Mouse (Mus musculus) lung, embryonic 15.5 days (tissue): ENCODE data around the gene Sparc. TPM values are rescaled to one million over a fixed set of nuclear protein-coding genes. Genes with fewer than 3 reads are reported as not detected.
A peak's percentile ranks its signal among the peaks of the same experiment; 100 is the strongest.

Experiments used
- ATAC-seq: fragments of 200-750 bp; cut with Nextera tagmentation; 2 replicates; pipeline ENCODE4 v1.8.0; 2017; ENCODE audit warnings: moderate number of reproducible peaks, borderline replicate concordance; ENCODE audit not compliant: low FRiP score, low TSS enrichment; ENCODE audit errors: extremely low read depth
- H3K27ac ChIP-seq: fragments of 300-500 bp; sonication (generic); 2 replicates; pipeline ENCODE4 v1.5.1; 2015; ENCODE audit warnings: moderate library complexity, mild to moderate bottlenecking, inconsistent platforms
- H3K27me3 ChIP-seq: fragments of 300-500 bp; sonication (generic); 2 replicates; pipeline ENCODE4 v1.6.1; 2015; ENCODE audit warnings: inconsistent platforms
- H3K36me3 ChIP-seq: fragments of 300-500 bp; sonication (generic); 2 replicates; pipeline ENCODE4 v1.6.1; 2015; ENCODE audit warnings: inconsistent platforms
- H3K4me1 ChIP-seq: fragments of 300-500 bp; sonication (generic); 2 replicates; pipeline ENCODE4 v1.6.1; 2015; ENCODE audit warnings: inconsistent platforms
- H3K4me2 ChIP-seq: fragments of 300-500 bp; sonication (generic); 2 replicates; pipeline ENCODE4 v1.6.1; 2015; ENCODE audit warnings: inconsistent platforms, mild to moderate bottlenecking, moderate library complexity
- H3K4me3 ChIP-seq: fragments of 300-500 bp; sonication (generic); 2 replicates; pipeline ENCODE4 v1.5.1; 2015; ENCODE audit warnings: mild to moderate bottlenecking, inconsistent platforms
- H3K9ac ChIP-seq: fragments of 300-500 bp; sonication (generic); 2 replicates; pipeline ENCODE4 v1.6.1; 2015; ENCODE audit warnings: inconsistent platforms
- H3K9me3 ChIP-seq: fragments of 300-500 bp; sonication (generic); 2 replicates; pipeline ENCODE4 v1.6.1; 2016; ENCODE audit warnings: inconsistent platforms
- WGBS: fragments of 180-500 bp; shearing (Covaris S2); methylation state at CpG from one replicate; pipeline ENCODE4 v1.1.7; 2015; 5-methylcytosine and 5-hydroxymethylcytosine counted together
- polyA plus RNA-seq: library from polyadenylated mRNA; unstranded; fragments of >200 nt; fragmentation: Nextera tagmentation; extraction: Ambion mirVana; gene quantifications from 2 replicates; pipeline ENCODE4 v1.2.1, GENCODE M21; 2015

Gene Sparc
- polyA plus RNA-seq, result 1,944 and 2,059 TPM in 2 replicates

DNA sequence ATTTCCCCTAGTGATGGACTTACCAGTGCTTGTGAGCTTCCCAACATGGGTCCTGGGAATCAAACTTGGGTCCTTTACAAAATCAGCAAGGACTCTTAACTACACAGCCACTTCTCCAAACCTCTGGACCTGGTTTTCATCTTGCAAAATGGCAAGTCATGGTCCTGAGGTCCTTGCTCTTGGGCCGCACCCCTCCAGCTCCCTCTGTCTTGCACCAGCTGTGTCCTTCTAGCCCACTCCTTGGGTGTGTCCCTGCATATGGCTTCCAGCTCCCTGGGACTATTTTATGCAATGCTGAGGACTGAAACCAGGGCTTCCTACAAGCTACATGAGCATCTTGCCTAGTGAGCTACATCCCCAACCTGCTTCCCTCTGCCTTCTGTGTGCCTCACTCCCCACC is at the start of gene Sparc:
Gene Sparc, minus strand, starts transcription at position 206 of the 400 bp plus-strand sequence.
- Histone ChIP-seq H3K36me3 (no peaks in the 10 kb centered on the region), H3K27ac (peak within 1 kb of the TSS; percentile 73), H3K9me3 (no peaks in the 10 kb centered on the region), H3K4me2 (no peak within 1 kb of the TSS), H3K27me3 (no peaks in the 10 kb centered on the region), H3K4me3 (no peak within 1 kb of the TSS), H3K4me1 (peaks cover 54% of the 10 kb centered on the region), H3K9ac (no peak within 1 kb of the TSS)
- ATAC-seq, result no peak
- WGBS, result 90% methylated on average over 1 of the region's 1 CpGs

DNA sequence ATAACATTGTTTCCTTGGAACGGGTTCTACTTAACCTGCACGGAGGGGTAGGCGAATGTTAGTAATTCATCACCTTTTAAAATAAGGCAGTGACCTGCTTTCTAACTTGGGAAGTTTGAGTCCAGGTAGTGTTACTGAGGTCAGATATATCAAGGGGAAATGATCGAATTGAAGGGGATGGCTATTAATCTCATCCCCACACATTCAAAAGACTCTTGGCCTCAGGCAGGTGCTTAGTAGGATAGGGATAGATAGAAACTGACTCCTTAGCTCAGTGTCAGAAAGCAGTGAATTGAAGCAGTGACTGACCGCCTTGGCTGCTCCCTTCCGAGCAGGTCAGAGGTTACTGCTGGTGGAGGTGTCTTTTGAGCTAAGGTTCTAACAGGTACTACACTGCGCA is 48.5 kb upstream of the Sparc start:
- no peak for ATAC-seq
- no peaks in the 10 kb centered on the region for H3K27me3 ChIP-seq
- no peak overlapping the region for H3K27ac ChIP-seq
- H3K4me2 ChIP-seq, result peak overlapping the region; percentile 59
- H3K9ac ChIP-seq, result peak overlapping the region; percentile 83; the same call in 1 of the 2 replicates
- peak overlapping the region; percentile 69 for H3K4me3 ChIP-seq
- 0 out of 2 replicates have a peak, but pooled peaks cover 12% of the 10 kb centered on the region for H3K36me3 ChIP-seq
- WGBS, result 82% methylated on average over 7 of the region's 7 CpGs
- H3K4me1 ChIP-seq, result peaks cover 24% of the 10 kb centered on the region
- H3K9me3 ChIP-seq, result no peaks in the 10 kb centered on the region

DNA sequence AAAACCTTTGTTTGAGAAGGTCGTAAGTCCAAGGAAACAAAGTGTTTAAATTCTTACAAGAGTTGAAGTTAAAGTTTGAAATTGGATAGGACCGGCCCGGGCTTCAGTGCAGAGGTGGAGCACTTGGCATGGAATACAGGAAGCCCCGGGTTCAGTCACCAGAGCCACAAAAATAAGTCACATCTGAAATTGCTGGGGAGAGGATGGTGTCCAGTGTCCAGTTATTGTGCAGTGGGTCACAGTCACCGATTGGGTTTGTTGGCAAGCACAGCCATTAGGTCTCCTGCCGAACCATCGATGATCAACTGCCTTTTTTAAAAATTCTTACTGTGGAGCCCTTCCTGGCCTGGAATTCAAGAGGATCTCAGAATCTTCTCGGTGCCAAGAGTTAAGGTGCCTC is 47.8 kb upstream of the Sparc start:
- no peak for ATAC-seq
- 20% methylated on average over 8 of the region's 8 CpGs for WGBS
- H3K9ac ChIP-seq, result peak overlapping the region; percentile 83
- no peaks in the 10 kb centered on the region for H3K9me3 ChIP-seq
- H3K36me3 ChIP-seq, result 0 out of 2 replicates have a peak, but pooled peaks cover 12% of the 10 kb centered on the region
- H3K27me3 ChIP-seq, result no peaks in the 10 kb centered on the region
- H3K27ac ChIP-seq, result no peak overlapping the region
- peaks cover 24% of the 10 kb centered on the region for H3K4me1 ChIP-seq
- H3K4me3 ChIP-seq, result peak overlapping the region; percentile 69
- H3K4me2 ChIP-seq, result peak overlapping the region; percentile 59

DNA sequence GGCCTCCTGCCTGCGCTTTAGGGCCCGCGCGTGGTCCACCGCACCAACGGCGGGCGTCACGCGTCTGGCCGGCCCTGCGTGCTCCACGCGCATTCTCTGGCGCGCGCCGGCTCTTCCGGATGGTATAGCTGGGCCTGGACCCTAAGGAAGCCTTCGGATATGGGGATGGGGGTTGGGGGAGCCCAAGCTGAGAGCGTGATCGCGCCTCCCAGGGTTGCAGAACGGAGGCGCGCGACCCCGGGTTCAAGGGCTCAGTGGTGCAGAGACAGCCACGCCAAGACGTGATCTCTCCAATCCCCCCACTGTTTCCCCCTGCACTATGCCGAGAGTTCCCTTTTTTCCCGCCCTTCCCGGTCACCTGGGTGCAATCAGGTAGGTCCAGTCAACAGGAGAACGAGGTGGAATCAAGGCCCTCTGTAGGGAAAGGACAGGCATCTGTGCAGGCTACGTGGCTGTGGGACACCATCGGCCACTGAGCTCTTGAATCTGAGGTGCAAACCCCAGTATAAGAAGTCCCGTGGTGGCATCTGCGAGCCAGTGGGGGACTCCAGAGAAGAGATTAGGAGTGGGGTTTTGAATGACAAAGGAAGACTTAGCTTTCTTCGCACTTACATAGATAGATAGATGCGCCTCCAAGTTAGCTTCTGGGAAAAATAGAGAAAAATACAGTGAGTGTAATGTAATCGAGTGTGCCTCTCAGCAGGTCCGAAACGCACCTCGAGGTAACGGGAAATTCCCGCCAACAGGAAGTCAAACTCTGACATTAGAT is 47.1 kb upstream of the Sparc start:
- 0 out of 2 replicates have a peak, but pooled peaks cover 12% of the 10 kb centered on the region for H3K36me3 ChIP-seq
- peak overlapping the region; percentile 83 for H3K9ac ChIP-seq
- H3K27me3 ChIP-seq, result no peaks in the 10 kb centered on the region
- H3K27ac ChIP-seq, result peak overlapping the region; percentile 72
- H3K9me3 ChIP-seq, result no peaks in the 10 kb centered on the region
- peak overlapping the region; percentile 69 for H3K4me3 ChIP-seq
- peaks cover 24% of the 10 kb centered on the region for H3K4me1 ChIP-seq
- WGBS, result under 1% methylated on average over 46 of the region's 46 CpGs
- H3K4me2 ChIP-seq, result peak overlapping the region; percentile 59
- ATAC-seq, result peak; percentile 8; the same call in 1 of the 2 replicates

DNA sequence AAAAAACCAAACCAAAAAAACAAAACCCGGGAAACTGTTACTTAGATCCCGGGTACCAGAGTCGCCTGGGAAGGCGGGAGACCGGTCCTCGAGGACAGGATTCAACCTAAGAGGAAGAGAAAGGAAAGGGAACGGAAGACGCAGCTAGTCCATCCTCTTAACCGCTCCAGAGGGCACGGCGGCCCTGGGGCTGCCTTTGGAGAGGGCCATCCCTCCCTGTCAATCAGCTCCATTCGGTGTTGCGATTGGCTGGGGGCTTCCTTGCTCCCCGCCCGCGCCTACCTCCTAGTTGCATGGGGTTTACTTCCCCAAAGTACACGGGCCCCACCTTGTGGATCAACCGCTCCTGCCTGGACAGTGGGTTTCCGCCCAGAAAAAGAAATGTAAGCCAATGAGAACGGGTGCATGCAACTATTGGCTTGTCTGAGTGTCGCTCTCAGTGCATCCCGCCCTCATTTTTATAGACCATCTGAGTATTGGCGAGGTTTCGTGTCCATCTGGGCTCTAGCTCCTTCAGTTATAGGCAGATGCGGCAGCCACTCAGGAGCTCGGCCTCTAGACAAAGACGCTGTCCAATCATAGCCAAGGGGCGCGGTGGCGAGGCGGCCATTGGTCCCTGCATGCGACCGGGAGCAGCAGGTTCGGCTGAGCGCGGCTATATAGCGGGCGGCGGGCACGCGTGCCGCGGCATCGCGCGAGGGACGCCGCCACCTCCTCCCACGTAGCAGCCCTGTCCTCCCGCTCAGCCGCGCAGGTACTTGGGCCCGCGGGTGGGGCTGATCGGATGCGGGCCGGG is 46.3 kb upstream of the Sparc start, which contains the start of gene G3bp1:
Gene G3bp1, plus strand, starts transcription at position 638 of the 796 bp plus-strand sequence.
- H3K27ac ChIP-seq, result peak within 1 kb of the TSS; percentile 92
- 0 out of 2 replicates have a peak, but pooled peaks cover 12% of the 10 kb centered on the region for H3K36me3 ChIP-seq
- peak within 1 kb of the TSS; percentile 83 for H3K9ac ChIP-seq
- H3K9me3 ChIP-seq, result no peaks in the 10 kb centered on the region
- H3K27me3 ChIP-seq, result no peaks in the 10 kb centered on the region
- under 1% methylated on average over 46 of the region's 57 CpGs for WGBS
- H3K4me1 ChIP-seq, result peaks cover 24% of the 10 kb centered on the region
- H3K4me3 ChIP-seq, result peak within 1 kb of the TSS; percentile 69
- H3K4me2 ChIP-seq, result peak within 1 kb of the TSS; percentile 86
- peak; percentile 98 for ATAC-seq

DNA sequence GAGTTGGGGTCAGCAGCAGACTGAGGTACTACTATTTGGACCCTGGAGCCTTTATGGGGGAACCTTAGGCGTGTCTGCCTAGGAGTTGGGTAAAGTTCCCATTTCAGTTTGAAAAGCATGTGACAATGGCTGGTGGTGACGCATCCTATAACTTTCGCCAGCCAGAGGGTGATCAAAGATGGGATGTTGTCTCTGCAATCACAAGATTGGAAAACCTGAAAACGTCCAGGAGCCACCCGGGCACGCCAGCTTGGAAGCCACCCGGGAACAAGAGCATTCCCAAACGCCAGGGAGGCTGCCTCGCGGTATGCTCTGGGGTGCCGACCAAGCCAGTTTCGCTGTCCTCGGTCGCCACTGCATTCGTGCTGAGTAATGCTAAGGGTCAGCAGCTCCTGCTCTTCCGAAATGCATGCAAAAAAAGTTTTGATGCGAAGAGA is 45.6 kb upstream of the Sparc start:
- no peaks in the 10 kb centered on the region for H3K27me3 ChIP-seq
- 0 out of 2 replicates have a peak, but pooled peaks cover 8% of the 10 kb centered on the region for H3K36me3 ChIP-seq
- H3K4me3 ChIP-seq, result peak overlapping the region; percentile 69
- whole genome bisulfite sequencing, result 2% methylated on average over 17 of the region's 17 CpGs
- peaks cover 20% of the 10 kb centered on the region for H3K4me1 ChIP-seq
- 0 out of 2 replicates have a peak, but pooled peaks have one; percentile 2 for ATAC-seq
- H3K4me2 ChIP-seq, result peak overlapping the region; percentile 86
- H3K9ac ChIP-seq, result peak overlapping the region; percentile 58
- peak overlapping the region; percentile 92 for H3K27ac ChIP-seq
- no peaks in the 10 kb centered on the region for H3K9me3 ChIP-seq

DNA sequence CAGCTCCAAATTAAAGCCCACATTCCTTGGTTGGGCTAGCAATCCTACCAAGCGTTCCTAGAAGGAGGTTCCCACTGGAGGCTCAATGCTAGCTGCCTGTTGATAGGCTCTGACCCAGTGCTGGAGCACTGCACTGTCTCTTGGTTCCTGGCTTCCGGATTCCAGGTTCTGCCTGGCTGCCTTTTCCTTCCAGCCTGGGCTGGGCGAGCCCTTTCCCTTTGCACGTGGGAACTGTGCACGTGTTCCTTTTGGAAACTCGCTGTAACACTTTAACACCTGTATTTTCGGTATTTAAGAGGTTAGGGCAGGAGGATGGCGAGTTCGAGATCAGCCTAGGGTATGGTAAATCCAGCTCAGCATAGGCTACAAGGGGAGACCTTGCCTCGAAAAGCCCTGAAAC is 45.0 kb upstream of the Sparc start:
- Histone ChIP-seq H3K27me3 (no peaks in the 10 kb centered on the region), H3K36me3 (0 out of 2 replicates have a peak, but pooled peaks cover 3% of the 10 kb centered on the region), H3K4me3 (peak overlapping the region; percentile 69), H3K9me3 (no peaks in the 10 kb centered on the region), H3K27ac (peak overlapping the region; percentile 92), H3K4me2 (peak overlapping the region; percentile 86), H3K9ac (0 out of 2 replicates have a peak overlapping the region, but pooled peaks have one; percentile 58), H3K4me1 (peaks cover 18% of the 10 kb centered on the region)
- ATAC-seq, result no peak
- 68% methylated on average over 10 of the region's 10 CpGs for whole genome bisulfite sequencing

DNA sequence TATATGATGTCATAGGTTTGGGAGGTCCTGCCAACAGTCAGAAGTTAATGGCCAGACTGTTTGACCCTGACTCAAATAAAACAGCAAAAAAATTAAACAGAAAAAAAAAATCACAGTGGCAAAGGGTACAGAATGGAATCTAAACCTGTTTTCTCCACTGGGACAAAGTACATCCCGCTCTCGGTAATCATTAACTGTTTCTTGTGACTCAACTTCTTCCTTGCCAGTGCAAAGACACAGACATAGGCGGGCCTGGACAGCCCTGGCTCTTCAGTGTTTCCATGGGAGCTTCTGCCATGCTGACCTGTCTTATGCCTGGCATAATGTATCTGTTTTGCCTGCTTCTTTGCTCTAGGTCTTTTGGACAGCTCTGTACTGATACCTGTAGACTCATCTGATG is 42.2 kb upstream of the Sparc start:
- Histone ChIP-seq H3K27me3 (no peaks in the 10 kb centered on the region), H3K9ac (no peak overlapping the region), H3K9me3 (no peaks in the 10 kb centered on the region), H3K4me3 (no peak overlapping the region), H3K36me3 (no peaks in the 10 kb centered on the region), H3K27ac (no peak overlapping the region), H3K4me2 (no peak overlapping the region), H3K4me1 (peaks cover 16% of the 10 kb centered on the region)
- ATAC-seq, result no peak
- WGBS, result 82% methylated on average over 3 of the region's 3 CpGs

DNA sequence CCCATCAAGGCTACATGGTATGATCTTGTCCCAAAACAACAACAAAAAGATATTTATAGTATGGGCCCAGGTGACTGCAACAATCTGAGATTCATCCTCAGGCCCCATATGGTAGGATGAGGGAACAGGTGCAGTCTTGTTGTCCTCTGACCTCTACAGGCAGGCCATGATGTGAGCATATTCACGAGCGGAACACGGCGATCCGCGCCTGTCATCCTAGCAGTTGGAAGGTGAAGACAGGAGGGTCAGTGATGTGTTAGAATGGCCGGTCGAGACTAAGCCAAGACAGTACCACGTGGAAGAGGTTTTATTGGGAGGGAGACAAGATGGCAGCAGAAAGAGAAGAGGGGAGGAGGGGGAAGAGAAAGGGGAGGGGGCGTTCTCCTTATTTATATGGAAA is 41.7 kb upstream of the Sparc start:
- H3K4me3 ChIP-seq, result no peak overlapping the region
- no peaks in the 10 kb centered on the region for H3K36me3 ChIP-seq
- H3K27me3 ChIP-seq, result no peaks in the 10 kb centered on the region
- ATAC-seq, result no peak
- H3K4me2 ChIP-seq, result no peak overlapping the region
- no peak overlapping the region for H3K27ac ChIP-seq
- 83% methylated on average over 10 of the region's 10 CpGs for WGBS
- H3K9ac ChIP-seq, result no peak overlapping the region
- H3K9me3 ChIP-seq, result no peaks in the 10 kb centered on the region
- H3K4me1 ChIP-seq, result peaks cover 20% of the 10 kb centered on the region

DNA sequence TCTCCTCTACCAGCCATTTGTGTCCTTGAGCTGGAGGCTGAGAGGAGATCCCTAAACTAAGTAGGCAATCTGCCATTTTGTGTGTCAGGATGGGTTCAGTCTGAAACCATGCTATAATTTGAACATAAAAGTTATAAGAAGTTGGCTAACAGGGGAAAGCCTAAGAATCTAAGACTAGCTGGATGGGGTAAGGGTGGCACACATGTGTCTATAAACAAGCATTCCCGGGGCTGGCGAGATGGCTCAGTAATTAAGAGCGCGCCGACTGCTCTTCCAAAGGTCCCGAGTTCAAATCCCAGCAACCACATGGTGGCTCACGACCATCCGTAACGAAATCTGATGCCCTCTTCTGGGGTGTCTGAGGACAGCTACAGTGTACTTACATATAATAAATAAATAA is 39.2 kb upstream of the Sparc start:
- no peaks in the 10 kb centered on the region for H3K9me3 ChIP-seq
- no peak overlapping the region for H3K9ac ChIP-seq
- H3K36me3 ChIP-seq, result peaks cover 5% of the 10 kb centered on the region; the same call in 1 of the 2 replicates
- H3K27me3 ChIP-seq, result no peaks in the 10 kb centered on the region
- H3K4me3 ChIP-seq, result no peak overlapping the region
- peaks cover 27% of the 10 kb centered on the region for H3K4me1 ChIP-seq
- no peak for ATAC-seq
- WGBS, result 90% methylated on average over 9 of the region's 9 CpGs
- no peak overlapping the region for H3K27ac ChIP-seq
- H3K4me2 ChIP-seq, result no peak overlapping the region

DNA sequence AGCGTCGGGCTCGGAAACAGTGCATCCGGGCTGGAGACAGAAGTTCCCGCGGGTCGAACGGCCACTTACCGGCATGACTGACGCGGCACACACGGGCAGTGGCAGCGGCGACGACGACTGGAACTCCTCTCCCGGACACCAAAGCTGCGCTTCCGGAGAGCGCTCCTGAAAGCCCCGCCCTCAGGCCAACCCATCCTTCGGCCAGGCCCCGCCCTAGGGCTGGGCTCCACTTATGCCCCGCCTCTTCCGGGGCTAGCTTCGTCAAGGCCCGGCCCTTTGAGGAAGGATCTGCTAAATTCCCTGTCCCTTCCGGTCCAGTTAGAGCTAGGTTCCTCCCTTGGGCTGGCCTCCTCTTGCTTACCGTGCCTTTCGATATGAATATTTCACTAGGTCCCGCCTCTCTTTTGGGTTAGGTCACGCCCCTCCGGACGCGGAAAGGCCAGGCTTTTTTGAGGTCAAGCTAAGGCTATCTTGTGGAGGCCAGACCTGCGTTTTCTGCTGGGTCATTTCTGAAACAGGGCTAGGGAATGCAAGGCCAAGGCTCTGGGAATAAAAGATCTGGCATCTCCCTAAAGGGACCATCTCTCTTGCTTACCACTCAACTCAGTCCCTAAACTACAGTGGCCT is 38.1 kb upstream of the Sparc start, which contains the start of gene Atox1:
Gene Atox1, minus strand, starts transcription at position 221 of the 627 bp plus-strand sequence.
- 0% methylated on average over 36 of the region's 36 CpGs for WGBS
- H3K27me3 ChIP-seq, result no peaks in the 10 kb centered on the region
- peaks cover 27% of the 10 kb centered on the region for H3K4me1 ChIP-seq
- peak within 1 kb of the TSS; percentile 83 for H3K27ac ChIP-seq
- H3K36me3 ChIP-seq, result peaks cover 5% of the 10 kb centered on the region; the same call in 1 of the 2 replicates
- H3K9me3 ChIP-seq, result no peaks in the 10 kb centered on the region
- peak within 1 kb of the TSS; percentile 71 for H3K4me3 ChIP-seq
- peak within 1 kb of the TSS; percentile 59 for H3K9ac ChIP-seq
- peak within 1 kb of the TSS; percentile 80 for H3K4me2 ChIP-seq
- ATAC-seq, result peak; percentile 98
